Mouse (Mus musculus): Measurements from ENCODE around the gene Rdh5. TPM values are rescaled to one million over a fixed set of nuclear protein-coding genes. Genes with fewer than 3 reads are reported as not detected.

The Rdh5 gene
- polyA plus RNA-seq (2016; fragmentation: Nextera tagmentation; extraction: Ambion mirVana): 11.2 and 11.9 TPM in 2 replicates

DNA sequence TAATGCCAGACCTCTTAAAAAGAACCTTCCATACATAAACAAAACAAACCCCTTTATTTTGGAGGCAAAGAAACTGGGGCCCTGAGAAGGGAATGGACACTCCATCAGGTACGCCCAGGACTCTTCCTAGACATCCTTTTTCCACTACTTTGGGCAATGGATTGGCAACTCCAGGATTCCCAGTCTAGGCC is at the start of gene Rdh5:
Rdh5 (minus strand) TSS at position 67 of the 191 bp plus-strand sequence.
- H3K9me3 ChIP-seq: no peaks in the 10 kb centered on the region
- DNase-seq (ENCODE audit: low spot score): no peak
- 17% methylated on average over 1 of the region's 1 CpGs for WGBS
- peaks cover 3% of the 10 kb centered on the region for H3K27me3 ChIP-seq (replicated peaks; ENCODE audit: low read depth, poor library complexity, severe bottlenecking)
- peaks cover 23% of the 10 kb centered on the region for H3K36me3 ChIP-seq (replicated peaks)
- H3K4me3 ChIP-seq: peak within 1 kb of the TSS; percentile 85
- peak within 1 kb of the TSS; percentile 92 for H3K27ac ChIP-seq (replicated peaks)
- H3K4me1 ChIP-seq: peaks cover 51% of the 10 kb centered on the region

DNA sequence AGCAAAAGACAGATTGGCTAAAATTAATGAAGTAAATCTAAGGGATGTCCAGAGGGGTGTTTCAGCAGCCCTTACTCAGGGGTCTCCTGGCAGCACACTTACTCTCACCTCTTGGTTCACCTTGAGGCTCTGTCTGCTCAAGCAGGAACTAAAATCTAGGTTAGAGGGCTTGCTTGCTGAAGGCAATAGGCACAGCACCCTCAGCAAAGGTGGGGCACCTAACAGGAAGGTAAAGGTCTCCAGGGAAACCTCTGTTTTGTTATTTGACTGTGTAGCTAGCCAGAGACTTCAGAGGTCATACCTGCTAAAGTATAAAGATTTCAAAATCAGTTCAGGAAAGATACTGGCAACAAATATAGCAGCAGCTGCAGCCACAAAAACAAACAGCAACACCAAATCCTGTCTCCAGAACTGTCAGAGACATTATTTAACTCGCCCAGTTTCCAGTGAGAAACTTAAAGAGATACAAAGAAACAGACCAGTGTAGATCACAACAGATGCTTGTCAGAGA is 48.1 kb upstream of the Rdh5 start:
- Histone ChIP-seq H3K27ac (replicated peaks) (no peak overlapping the region), H3K36me3 (replicated peaks) (no peaks in the 10 kb centered on the region), H3K4me1 (no peaks in the 10 kb centered on the region), H3K9me3 (no peaks in the 10 kb centered on the region), H3K27me3 (replicated peaks; ENCODE audit: low read depth, poor library complexity, severe bottlenecking) (no peaks in the 10 kb centered on the region), H3K4me3 (no peak overlapping the region)
- no peak for DNase-seq (ENCODE audit: low spot score)
- 48% methylated on average over 1 of the region's 1 CpGs for WGBS

DNA sequence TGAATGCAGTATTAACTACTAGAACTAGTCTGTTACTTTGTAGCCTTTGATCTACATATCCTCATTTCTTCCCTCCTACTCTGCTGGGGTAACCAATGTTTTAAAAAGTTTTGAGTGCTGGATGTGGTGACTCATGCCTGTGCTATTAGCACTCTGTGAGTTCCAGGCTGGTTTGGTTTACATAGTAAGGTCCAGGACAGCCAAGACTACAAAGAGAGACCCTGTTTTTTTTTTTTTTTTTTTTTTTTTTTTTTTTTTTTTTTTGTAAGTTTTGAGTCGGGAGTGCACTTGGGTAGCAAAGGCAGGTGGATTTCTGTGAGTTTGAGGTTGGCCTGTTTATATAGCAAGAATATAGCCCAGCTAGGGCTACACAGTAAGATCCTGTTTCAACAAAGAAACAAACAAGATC is 45.7 kb upstream of the Rdh5 start:
- Histone ChIP-seq H3K4me1 (no peaks in the 10 kb centered on the region), H3K27me3 (replicated peaks; ENCODE audit: low read depth, poor library complexity, severe bottlenecking) (no peaks in the 10 kb centered on the region), H3K4me3 (no peak overlapping the region), H3K27ac (replicated peaks) (no peak overlapping the region), H3K36me3 (replicated peaks) (no peaks in the 10 kb centered on the region), H3K9me3 (no peaks in the 10 kb centered on the region)
- no peak for DNase-seq (ENCODE audit: low spot score)
- 50% methylated on average over 1 of the region's 1 CpGs for WGBS

GRCm38 (mm10) chr10:128965871-128966270 is 43.2 kb upstream of the Rdh5 start:
- H3K36me3 ChIP-seq (replicated peaks): no peaks in the 10 kb centered on the region
- H3K4me3 ChIP-seq: no peak overlapping the region
- no peaks in the 10 kb centered on the region for H3K4me1 ChIP-seq
- no peak for DNase-seq (ENCODE audit: low spot score)
- no peak overlapping the region for H3K27ac ChIP-seq (replicated peaks)
- no peaks in the 10 kb centered on the region for H3K27me3 ChIP-seq (replicated peaks; ENCODE audit: low read depth, poor library complexity, severe bottlenecking)
- 90% methylated on average over 6 of the region's 6 CpGs for WGBS
- H3K9me3 ChIP-seq: no peaks in the 10 kb centered on the region

GRCm38 (mm10) chr10:128964961-128965360 is 42.3 kb upstream of the Rdh5 start:
- WGBS: 69% methylated on average over 2 of the region's 2 CpGs
- no peaks in the 10 kb centered on the region for H3K27me3 ChIP-seq (replicated peaks; ENCODE audit: low read depth, poor library complexity, severe bottlenecking)
- no peaks in the 10 kb centered on the region for H3K4me1 ChIP-seq
- DNase-seq (ENCODE audit: low spot score): no peak
- no peaks in the 10 kb centered on the region for H3K36me3 ChIP-seq (replicated peaks)
- H3K4me3 ChIP-seq: no peak overlapping the region
- no peak overlapping the region for H3K27ac ChIP-seq (replicated peaks)
- H3K9me3 ChIP-seq: no peaks in the 10 kb centered on the region

DNA sequence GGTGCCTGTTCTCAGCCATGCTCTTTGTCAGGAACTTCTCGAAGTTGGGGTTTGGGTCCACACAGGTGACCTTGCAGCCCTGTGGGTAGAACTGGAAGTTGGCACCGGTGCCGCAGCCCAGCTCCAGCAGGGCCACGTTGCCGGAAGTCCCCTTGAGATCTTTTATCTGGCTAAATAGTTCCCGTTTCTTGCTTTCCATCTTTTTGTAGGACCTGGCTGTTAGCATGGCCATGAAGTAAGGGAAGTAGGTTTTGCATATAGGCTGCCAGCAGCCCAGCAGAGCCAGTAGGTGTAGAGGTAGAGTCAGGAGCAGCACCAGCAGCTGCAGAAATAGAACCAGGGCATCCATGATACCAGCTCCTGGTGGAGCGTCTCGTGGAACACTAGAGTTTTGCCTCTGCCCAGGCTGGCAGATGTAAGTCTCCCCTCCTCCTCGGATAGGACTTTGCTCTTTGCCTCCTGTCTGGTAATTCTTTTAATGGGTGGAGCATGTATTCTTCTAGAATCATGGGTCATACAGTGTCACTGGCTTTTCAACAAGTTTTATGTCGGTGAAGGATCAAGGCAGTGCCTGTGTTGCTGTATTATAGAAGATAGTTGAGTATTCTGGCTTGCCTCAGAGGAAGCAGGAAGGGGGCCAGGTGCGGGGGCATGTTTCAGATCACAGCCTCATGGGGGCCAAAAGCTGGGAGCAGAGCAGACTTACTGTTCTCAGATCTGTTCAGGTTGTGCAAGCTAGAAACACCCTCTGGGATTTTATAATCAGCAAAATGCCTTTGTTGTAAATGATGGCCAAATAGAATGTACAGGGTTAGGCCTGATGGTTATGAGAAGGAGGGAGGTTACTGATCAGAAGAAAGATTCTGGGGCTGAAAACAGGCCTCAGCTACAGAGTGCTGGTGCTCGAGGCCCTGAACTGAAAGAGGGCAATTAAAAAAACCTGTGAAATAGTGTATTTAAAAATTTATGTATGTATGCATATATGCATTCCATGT is 38.2 kb upstream of the Rdh5 start, which contains the start of gene Mettl7b:
Mettl7b (minus strand) TSS at position 399 of the 995 bp plus-strand sequence.
- Histone ChIP-seq H3K4me3 (no peak within 1 kb of the TSS), H3K4me1 (no peaks in the 10 kb centered on the region), H3K36me3 (replicated peaks) (no peaks in the 10 kb centered on the region), H3K9me3 (no peaks in the 10 kb centered on the region), H3K27me3 (replicated peaks; ENCODE audit: low read depth, poor library complexity, severe bottlenecking) (no peaks in the 10 kb centered on the region), H3K27ac (replicated peaks) (no peak within 1 kb of the TSS)
- DNase-seq (ENCODE audit: low spot score): no peak
- WGBS: 85% methylated on average over 12 of the region's 12 CpGs

- Histone ChIP-seq H3K4me3 (no peak overlapping the region), H3K27me3 (replicated peaks; ENCODE audit: low read depth, poor library complexity, severe bottlenecking) (no peaks in the 10 kb centered on the region), H3K9me3 (no peaks in the 10 kb centered on the region), H3K36me3 (replicated peaks) (no peaks in the 10 kb centered on the region), H3K4me1 (no peaks in the 10 kb centered on the region), H3K27ac (replicated peaks) (no peak overlapping the region)
- DNase-seq (ENCODE audit: low spot score): no peak
- 80% methylated on average over 4 of the region's 4 CpGs for WGBS
Measured at GRCm38 (mm10) chr10:128960142-128960541, 37.5 kb upstream of the Rdh5 start.

GRCm38 (mm10) chr10:128958340-128958739 is 35.7 kb upstream of the Rdh5 start:
- Histone ChIP-seq H3K36me3 (replicated peaks) (no peaks in the 10 kb centered on the region), H3K27ac (replicated peaks) (no peak overlapping the region), H3K4me1 (no peaks in the 10 kb centered on the region), H3K9me3 (no peaks in the 10 kb centered on the region), H3K27me3 (replicated peaks; ENCODE audit: low read depth, poor library complexity, severe bottlenecking) (no peaks in the 10 kb centered on the region), H3K4me3 (no peak overlapping the region)
- DNase-seq (ENCODE audit: low spot score): no peak
- 79% methylated on average over 10 of the region's 10 CpGs for WGBS

GRCm38 (mm10) chr10:128950208-128950887 is 27.7 kb upstream of the Rdh5 start:
- no peak for DNase-seq (ENCODE audit: low spot score)
- Histone ChIP-seq H3K27me3 (replicated peaks; ENCODE audit: low read depth, poor library complexity, severe bottlenecking) (no peaks in the 10 kb centered on the region), H3K36me3 (replicated peaks) (no peaks in the 10 kb centered on the region), H3K4me3 (no peak overlapping the region), H3K27ac (replicated peaks) (no peak overlapping the region), H3K4me1 (no peaks in the 10 kb centered on the region), H3K9me3 (no peaks in the 10 kb centered on the region)
- 73% methylated on average over 16 of the region's 16 CpGs for WGBS

GRCm38 (mm10) chr10:128947496-128947895 is 24.8 kb upstream of the Rdh5 start:
- no peak overlapping the region for H3K4me3 ChIP-seq
- H3K27ac ChIP-seq (replicated peaks): no peak overlapping the region
- 85% methylated on average over 4 of the region's 4 CpGs for WGBS
- DNase-seq (ENCODE audit: low spot score): no peak
- H3K9me3 ChIP-seq: no peaks in the 10 kb centered on the region
- no peaks in the 10 kb centered on the region for H3K4me1 ChIP-seq
- no peaks in the 10 kb centered on the region for H3K27me3 ChIP-seq (replicated peaks; ENCODE audit: low read depth, poor library complexity, severe bottlenecking)
- H3K36me3 ChIP-seq (replicated peaks): no peaks in the 10 kb centered on the region

GRCm38 (mm10) chr10:128945675-128946074 is 23.0 kb upstream of the Rdh5 start:
- H3K27me3 ChIP-seq (replicated peaks; ENCODE audit: low read depth, poor library complexity, severe bottlenecking): no peaks in the 10 kb centered on the region
- DNase-seq (ENCODE audit: low spot score): no peak
- WGBS: 17% methylated on average over 3 of the region's 3 CpGs
- no peak overlapping the region for H3K27ac ChIP-seq (replicated peaks)
- H3K9me3 ChIP-seq: no peaks in the 10 kb centered on the region
- no peaks in the 10 kb centered on the region for H3K4me1 ChIP-seq
- H3K36me3 ChIP-seq (replicated peaks): no peaks in the 10 kb centered on the region
- H3K4me3 ChIP-seq: no peak overlapping the region

DNA sequence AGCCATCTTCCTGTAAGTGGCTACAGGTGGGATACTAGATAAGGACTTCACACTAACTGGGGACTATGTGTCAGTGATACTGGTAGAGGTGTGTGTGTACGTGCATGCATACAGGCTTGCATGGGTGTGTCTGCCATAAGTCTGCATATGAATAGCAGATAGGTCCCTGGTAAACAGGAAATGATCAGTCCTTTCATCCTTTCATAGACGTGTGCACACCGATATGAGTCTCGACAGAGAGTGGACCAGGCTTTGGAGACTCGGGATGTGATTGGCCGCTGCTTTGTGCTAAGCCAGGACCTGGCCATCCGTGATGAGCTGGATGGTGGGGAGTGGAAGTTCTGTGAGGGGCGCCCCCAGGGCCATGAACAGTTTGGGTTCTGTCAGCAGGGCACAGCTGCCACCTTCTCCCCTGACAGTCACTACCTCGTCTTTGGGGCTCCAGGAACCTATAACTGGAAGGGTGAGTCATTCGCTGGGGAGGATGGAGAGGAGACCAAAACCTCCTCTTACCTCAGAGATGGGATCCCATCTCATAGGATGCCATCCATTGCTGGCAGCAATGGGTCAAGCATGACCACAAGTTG is 17.9 kb upstream of the Rdh5 start:
- Histone ChIP-seq H3K9me3 (no peaks in the 10 kb centered on the region), H3K27me3 (replicated peaks; ENCODE audit: low read depth, poor library complexity, severe bottlenecking) (peaks cover 23% of the 10 kb centered on the region), H3K27ac (replicated peaks) (no peak overlapping the region), H3K4me1 (no peaks in the 10 kb centered on the region), H3K4me3 (no peak overlapping the region), H3K36me3 (replicated peaks) (no peaks in the 10 kb centered on the region)
- WGBS: 82% methylated on average over 10 of the region's 10 CpGs
- DNase-seq (ENCODE audit: low spot score): no peak
